Mouse (Mus musculus) hindbrain, embryonic 12.5 days (tissue): Measurements from ENCODE around the gene Atoh8. TPM values are rescaled to one million over a fixed set of nuclear protein-coding genes. Genes with fewer than 3 reads are reported as not detected.

Source experiments
- ATAC-seq: fragments of 200-750 bp; cut with Nextera tagmentation; 2 replicates; pipeline ENCODE4 v1.8.0; 2017; ENCODE audit warnings: moderate TSS enrichment; ENCODE audit not compliant: low FRiP score
- H3K27ac ChIP-seq: fragments of 300-500 bp; sonication (generic); 2 replicates; pipeline ENCODE4 v1.5.1; 2016; ENCODE audit warnings: mild to moderate bottlenecking
- H3K27me3 ChIP-seq: fragments of 300-500 bp; sonication (generic); 2 replicates; pipeline ENCODE4 v1.6.1; 2016; ENCODE audit warnings: mild to moderate bottlenecking
- H3K36me3 ChIP-seq: fragments of 300-500 bp; sonication (generic); 2 replicates; pipeline ENCODE4 v1.6.1; 2016; ENCODE audit warnings: mild to moderate bottlenecking
- H3K4me1 ChIP-seq: fragments of 300-500 bp; sonication (generic); 2 replicates; pipeline ENCODE4 v1.6.1; 2016
- H3K4me2 ChIP-seq: fragments of 300-500 bp; sonication (generic); replicated peaks from 2 replicates; pipeline ENCODE4 v1.6.1; 2016; ENCODE audit warnings: mild to moderate bottlenecking
- H3K4me3 ChIP-seq: fragments of 300-500 bp; sonication (generic); 2 replicates; pipeline ENCODE4 v1.5.1; 2016; ENCODE audit warnings: mild to moderate bottlenecking
- H3K9ac ChIP-seq: fragments of 300-500 bp; sonication (generic); 2 replicates; pipeline ENCODE4 v1.6.1; 2016; ENCODE audit warnings: mild to moderate bottlenecking, moderate library complexity
- H3K9me3 ChIP-seq: fragments of 300-500 bp; sonication (generic); replicated peaks from 2 replicates; pipeline ENCODE4 v1.6.1; 2016; ENCODE audit warnings: mild to moderate bottlenecking
- WGBS: fragments of 180-500 bp; shearing (Covaris S2); methylation state at CpG from one replicate; pipeline ENCODE4 v1.1.7; 2016; 5-methylcytosine and 5-hydroxymethylcytosine counted together
- polyA plus RNA-seq: library from polyadenylated mRNA; unstranded; fragments of >200 nt; fragmentation: Nextera tagmentation; extraction: Ambion mirVana; gene quantifications from 2 replicates; pipeline ENCODE4 v1.2.1, GENCODE M21; 2016

Gene Atoh8
- polyA plus RNA-seq, 1 experiment from 2014 or later: 12.4 TPM

- Histone ChIP-seq H3K27ac (no peak overlapping the region), H3K9ac (peak overlapping the region; percentile 64)
Measured at GRCm38 (mm10) chr6:72235807-72236407, 530 bp upstream of the Atoh8 start.

GRCm38 (mm10) chr6:72234372-72235097, 842 bp downstream of the Atoh8 start:
- Histone ChIP-seq H3K9me3 (no peaks in the 10 kb centered on the region), H3K27me3 (peaks cover 78% of the 10 kb centered on the region), H3K36me3 (no peaks in the 10 kb centered on the region), H3K9ac (peak overlapping the region; percentile 64), H3K27ac (peak overlapping the region; percentile 67; the same call in 1 of the 2 replicates), H3K4me2 (peak overlapping the region; percentile 100), H3K4me1 (peaks cover 57% of the 10 kb centered on the region), H3K4me3 (peak overlapping the region; percentile 57)
- peak; percentile 61 for ATAC-seq
- under 1% methylated on average over 79 of the region's 79 CpGs for WGBS

More at GRCm38 (mm10) chr6:72235807-72236407, 530 bp upstream of the Atoh8 start:
- peaks cover 52% of the 10 kb centered on the region for H3K4me1 ChIP-seq
- WGBS: 22% methylated on average over 16 of the region's 16 CpGs
- H3K4me2 ChIP-seq: peak overlapping the region; percentile 100
- peaks cover 74% of the 10 kb centered on the region for H3K27me3 ChIP-seq
- no peak; the same call in 1 of the 2 replicates for ATAC-seq
- no peaks in the 10 kb centered on the region for H3K9me3 ChIP-seq
- H3K4me3 ChIP-seq: peak overlapping the region; percentile 57
- H3K36me3 ChIP-seq: no peaks in the 10 kb centered on the region

GRCm38 (mm10) chr6:72233950-72234349, 1.4 kb downstream of the Atoh8 start:
- Histone ChIP-seq H3K9ac (peak overlapping the region; percentile 64), H3K4me2 (peak overlapping the region; percentile 100), H3K27me3 (peaks cover 74% of the 10 kb centered on the region), H3K4me1 (peaks cover 56% of the 10 kb centered on the region), H3K27ac (peak overlapping the region; percentile 67; the same call in 1 of the 2 replicates), H3K4me3 (peak overlapping the region; percentile 57), H3K9me3 (no peaks in the 10 kb centered on the region), H3K36me3 (no peaks in the 10 kb centered on the region)
- no peak for ATAC-seq
- 0% methylated on average over 13 of the region's 13 CpGs for whole genome bisulfite sequencing

- H3K9ac ChIP-seq: 0 out of 2 replicates have a peak overlapping the region, but pooled peaks have one; percentile 49
- H3K27ac ChIP-seq: no peak overlapping the region
- no peaks in the 10 kb centered on the region for H3K36me3 ChIP-seq
- peaks cover 55% of the 10 kb centered on the region for H3K4me1 ChIP-seq
- no peak for ATAC-seq
- H3K9me3 ChIP-seq: no peaks in the 10 kb centered on the region
- H3K4me3 ChIP-seq: peak overlapping the region; percentile 57; the same call in 1 of the 2 replicates
- peaks cover 73% of the 10 kb centered on the region for H3K27me3 ChIP-seq
- H3K4me2 ChIP-seq: peak overlapping the region; percentile 100
- 52% methylated on average over 5 of the region's 5 CpGs for WGBS
Measured at GRCm38 (mm10) chr6:72232870-72233269, 2.5 kb downstream of the Atoh8 start.

- peak overlapping the region; percentile 100 for H3K4me2 ChIP-seq
- ATAC-seq: no peak
- no peak overlapping the region for H3K4me3 ChIP-seq
- no peak overlapping the region for H3K27ac ChIP-seq
- H3K36me3 ChIP-seq: no peaks in the 10 kb centered on the region
- peaks cover 55% of the 10 kb centered on the region for H3K4me1 ChIP-seq
- 89% methylated on average over 14 of the region's 14 CpGs for WGBS
- no peaks in the 10 kb centered on the region for H3K9me3 ChIP-seq
- H3K27me3 ChIP-seq: peaks cover 76% of the 10 kb centered on the region
- H3K9ac ChIP-seq: no peak overlapping the region
Measured at GRCm38 (mm10) chr6:72232411-72232810, 3.0 kb downstream of the Atoh8 start.

- no peaks in the 10 kb centered on the region for H3K9me3 ChIP-seq
- ATAC-seq: peak; percentile 44; the same call in 1 of the 2 replicates
- H3K4me1 ChIP-seq: peaks cover 44% of the 10 kb centered on the region
- no peak overlapping the region for H3K9ac ChIP-seq
- 0 out of 2 replicates have a peak overlapping the region, but pooled peaks have one; percentile 2 for H3K4me2 ChIP-seq
- H3K4me3 ChIP-seq: no peak overlapping the region
- peaks cover 69% of the 10 kb centered on the region for H3K27me3 ChIP-seq
- no peaks in the 10 kb centered on the region for H3K36me3 ChIP-seq
- WGBS: 14% methylated on average over 5 of the region's 5 CpGs
- no peak overlapping the region for H3K27ac ChIP-seq
Measured at GRCm38 (mm10) chr6:72230875-72231274, 4.5 kb downstream of the Atoh8 start.

- Histone ChIP-seq H3K27ac (no peak overlapping the region), H3K36me3 (no peaks in the 10 kb centered on the region), H3K4me2 (no peak overlapping the region), H3K27me3 (peaks cover 69% of the 10 kb centered on the region), H3K9me3 (no peaks in the 10 kb centered on the region), H3K4me1 (peaks cover 24% of the 10 kb centered on the region), H3K4me3 (no peak overlapping the region), H3K9ac (no peak overlapping the region)
- no peak for ATAC-seq
- 80% methylated on average over 9 of the region's 9 CpGs for WGBS
Measured at GRCm38 (mm10) chr6:72227665-72228265, 7.6 kb downstream of the Atoh8 start.

- H3K4me1 ChIP-seq: peaks cover 30% of the 10 kb centered on the region
- no peaks in the 10 kb centered on the region for H3K9me3 ChIP-seq
- no peak overlapping the region for H3K4me2 ChIP-seq
- no peak overlapping the region for H3K4me3 ChIP-seq
- ATAC-seq: no peak
- H3K27ac ChIP-seq: no peak overlapping the region
- WGBS: 84% methylated on average over 4 of the region's 4 CpGs
- no peaks in the 10 kb centered on the region for H3K36me3 ChIP-seq
- peaks cover 62% of the 10 kb centered on the region for H3K27me3 ChIP-seq
- H3K9ac ChIP-seq: no peak overlapping the region
Measured at GRCm38 (mm10) chr6:72227011-72227410, 8.4 kb downstream of the Atoh8 start.

GRCm38 (mm10) chr6:72225686-72226085, 9.7 kb downstream of the Atoh8 start:
- H3K4me1 ChIP-seq: peaks cover 33% of the 10 kb centered on the region
- ATAC-seq: no peak
- H3K9ac ChIP-seq: no peak overlapping the region

GRCm38 (mm10) chr6:72223892-72224291, 11.5 kb downstream of the Atoh8 start:
- Histone ChIP-seq H3K27me3 (peaks cover 64% of the 10 kb centered on the region), H3K4me1 (peaks cover 43% of the 10 kb centered on the region), H3K9me3 (no peaks in the 10 kb centered on the region), H3K4me2 (no peak overlapping the region), H3K4me3 (no peak overlapping the region), H3K9ac (no peak overlapping the region; the same call in 1 of the 2 replicates), H3K27ac (no peak overlapping the region), H3K36me3 (no peaks in the 10 kb centered on the region)
- WGBS: 65% methylated on average over 6 of the region's 6 CpGs
- ATAC-seq: no peak

More at GRCm38 (mm10) chr6:72225686-72226085, 9.7 kb downstream of the Atoh8 start:
- Histone ChIP-seq H3K9me3 (no peaks in the 10 kb centered on the region), H3K4me2 (no peak overlapping the region), H3K36me3 (no peaks in the 10 kb centered on the region), H3K27me3 (peaks cover 60% of the 10 kb centered on the region), H3K27ac (no peak overlapping the region), H3K4me3 (no peak overlapping the region)
- WGBS: 79% methylated on average over 3 of the region's 3 CpGs

GRCm38 (mm10) chr6:72222876-72223275, 12.5 kb downstream of the Atoh8 start:
- no peak overlapping the region; the same call in 1 of the 2 replicates for H3K9ac ChIP-seq
- no peak overlapping the region for H3K4me3 ChIP-seq
- WGBS: 68% methylated on average over 6 of the region's 6 CpGs
- H3K36me3 ChIP-seq: no peaks in the 10 kb centered on the region
- H3K4me1 ChIP-seq: peaks cover 54% of the 10 kb centered on the region
- no peaks in the 10 kb centered on the region for H3K9me3 ChIP-seq
- no peak overlapping the region for H3K27ac ChIP-seq
- H3K27me3 ChIP-seq: peaks cover 59% of the 10 kb centered on the region
- H3K4me2 ChIP-seq: peak overlapping the region; percentile 22; the same call in 1 of the 2 replicates
- ATAC-seq: no peak

GRCm38 (mm10) chr6:72222271-72222724, 13.1 kb downstream of the Atoh8 start:
- no peak overlapping the region; the same call in 1 of the 2 replicates for H3K9ac ChIP-seq
- no peaks in the 10 kb centered on the region for H3K36me3 ChIP-seq
- peak overlapping the region; percentile 22; the same call in 1 of the 2 replicates for H3K4me2 ChIP-seq
- 5% methylated on average over 11 of the region's 11 CpGs for WGBS
- H3K9me3 ChIP-seq: no peaks in the 10 kb centered on the region
- no peak overlapping the region for H3K4me3 ChIP-seq
- 0 out of 2 replicates have a peak overlapping the region, but pooled peaks have one; percentile 8 for H3K27ac ChIP-seq
- ATAC-seq: peak; percentile 43
- H3K4me1 ChIP-seq: peaks cover 59% of the 10 kb centered on the region
- peaks cover 55% of the 10 kb centered on the region for H3K27me3 ChIP-seq
